Mouse (Mus musculus): ENCODE results near the gene Ano9.

- TF ChIP-seq CTCF (IDR thresholded peaks at IDR 0.05; ENCODE audit: control insufficient read depth, insufficient read depth, low read length) (no peak), POLR2A (IDR thresholded peaks at IDR 0.05; ENCODE audit: borderline replicate concordance, control insufficient read depth, low read depth, low read length) (no peak)
These were observed 53.0 kb downstream of the Ano9 start for GRCm38 (mm10) chr7:141064576-141064975.

Measured in bone marrow, adult 2 months (tissue).